Mouse (Mus musculus): ENCODE data around the gene Fcmr.
A peak's percentile ranks its signal among the peaks of the same experiment; 100 is the strongest.

Gene Fcmr

GRCm38 (mm10) chr1:130857456-130857855 is 8.0 kb upstream of the Fcmr start:
- no peak for DNase-seq (ENCODE audit: inconsistent age in 2 of 2, low spot score in 1 of 2)

- no peak for DNase-seq (ENCODE audit: inconsistent age in 2 of 2, low spot score in 1 of 2)
These were observed 1.2 kb upstream of the Fcmr start for GRCm38 (mm10) chr1:130864238-130864637.

GRCm38 (mm10) chr1:130864741-130865140 is 728 bp upstream of the Fcmr start:
- no peak for DNase-seq (ENCODE audit: inconsistent age in 2 of 2, low spot score in 1 of 2)

GRCm38 (mm10) chr1:130872912-130873311 is 7.4 kb downstream of the Fcmr start:
- no peak for DNase-seq (ENCODE audit: inconsistent age in 2 of 2, low spot score in 1 of 2)

- DNase-seq (ENCODE audit: inconsistent age in 2 of 2, low spot score in 1 of 2): peak; percentile 60 to 88
These were observed 9.7 kb downstream of the Fcmr start for GRCm38 (mm10) chr1:130875139-130875538.

GRCm38 (mm10) chr1:130875910-130876309 is 10.4 kb downstream of the Fcmr start:
- no peak for DNase-seq (ENCODE audit: inconsistent age in 2 of 2, low spot score in 1 of 2)

- DNase-seq (ENCODE audit: inconsistent age in 2 of 2, low spot score in 1 of 2): peak in 1 of 2 experiments; percentile 86
These were observed 11.6 kb downstream of the Fcmr start for GRCm38 (mm10) chr1:130876931-130877509.

- peak in 1 of 2 experiments; percentile 46 for DNase-seq (ENCODE audit: inconsistent age in 2 of 2, low spot score in 1 of 2)
These were observed 12.6 kb downstream of the Fcmr start for GRCm38 (mm10) chr1:130877889-130878614.

- peak; percentile 15 to 37 for DNase-seq (ENCODE audit: inconsistent age in 2 of 2, low spot score in 1 of 2)
These were observed 14.5 kb downstream of the Fcmr start for GRCm38 (mm10) chr1:130879927-130880326.

GRCm38 (mm10) chr1:130883146-130883545 is 17.7 kb downstream of the Fcmr start:
- DNase-seq (ENCODE audit: inconsistent age in 2 of 2, low spot score in 1 of 2): no peak

- DNase-seq (ENCODE audit: inconsistent age in 2 of 2, low spot score in 1 of 2): peak in 1 of 2 experiments; percentile 56
These were observed 21.9 kb downstream of the Fcmr start, which contains the start of gene Il24 for GRCm38 (mm10) chr1:130887354-130887753. Gene Il24, minus strand, starts transcription at chr1:130887454.

- peak; percentile 83 to 95 for DNase-seq (ENCODE audit: inconsistent age in 2 of 2, low spot score in 1 of 2)
These were observed 27.0 kb downstream of the Fcmr start for GRCm38 (mm10) chr1:130892446-130892845.

GRCm38 (mm10) chr1:130893329-130894040 is 28.0 kb downstream of the Fcmr start:
- DNase-seq (ENCODE audit: inconsistent age in 2 of 2, low spot score in 1 of 2): peak in 1 of 2 experiments; percentile 59

GRCm38 (mm10) chr1:130894468-130894867 is 29.0 kb downstream of the Fcmr start:
- no peak for DNase-seq (ENCODE audit: inconsistent age in 2 of 2, low spot score in 1 of 2)

GRCm38 (mm10) chr1:130902505-130902904 is 37.0 kb downstream of the Fcmr start:
- DNase-seq (ENCODE audit: inconsistent age in 2 of 2, low spot score in 1 of 2): no peak

- DNase-seq (ENCODE audit: inconsistent age in 2 of 2, low spot score in 1 of 2): no peak
These were observed 46.0 kb downstream of the Fcmr start, which contains the start of gene Il20 for GRCm38 (mm10) chr1:130911401-130912010. Gene Il20, minus strand, starts transcription at chr1:130911451.

GRCm38 (mm10) chr1:130918323-130918980 is 53.0 kb downstream of the Fcmr start:
- no peak for DNase-seq (ENCODE audit: inconsistent age in 2 of 2, low spot score in 1 of 2)

- peak in 1 of 2 experiments; percentile 53 for DNase-seq (ENCODE audit: inconsistent age in 2 of 2, low spot score in 1 of 2)
These were observed 61.0 kb downstream of the Fcmr start for GRCm38 (mm10) chr1:130926484-130926883.

All from adrenal gland, adult (tissue).